Mouse (Mus musculus) embryonic fibroblast, embryonic 13.5 days (primary cell): ENCODE results near the gene Stpg3.

ENCODE experiments used
- CTCF ChIP-seq: IDR thresholded peaks from 2 replicates; pipeline ENCODE4 v1.5.1; 2011; ENCODE audit warnings: mild to moderate bottlenecking, control low read depth, low read length, moderate library complexity, borderline replicate concordance; ENCODE audit not compliant: insufficient read depth
- POLR2A ChIP-seq: IDR thresholded peaks from 2 replicates; pipeline ENCODE4 v1.6.1; 2011; ENCODE audit warnings: low read depth, mild to moderate bottlenecking, control low read depth, low read length, moderate library complexity

GRCm38 (mm10) chr2:25228431-25228889 lies 14.0 kb upstream of the Stpg3 start:
- TF ChIP-seq CTCF (peak; percentile 90), POLR2A (no peak)
